Mouse (Mus musculus) spleen, embryonic (tissue): ENCODE measurements around the gene Npdc1.

Source experiments
- CTCF ChIA-PET: fragments of 350-600 bp; sonication (Branson Sonifier 250); formaldehyde crosslinking; loops from one replicate; lab custom pipeline; 2022; lab: Charles Lee

Npdc1 gene

GRCm38 (mm10) chr2:25394281-25395221 is 4.6 kb upstream of the Npdc1 start:
- CTCF ChIA-PET: no interaction called here

DNA sequence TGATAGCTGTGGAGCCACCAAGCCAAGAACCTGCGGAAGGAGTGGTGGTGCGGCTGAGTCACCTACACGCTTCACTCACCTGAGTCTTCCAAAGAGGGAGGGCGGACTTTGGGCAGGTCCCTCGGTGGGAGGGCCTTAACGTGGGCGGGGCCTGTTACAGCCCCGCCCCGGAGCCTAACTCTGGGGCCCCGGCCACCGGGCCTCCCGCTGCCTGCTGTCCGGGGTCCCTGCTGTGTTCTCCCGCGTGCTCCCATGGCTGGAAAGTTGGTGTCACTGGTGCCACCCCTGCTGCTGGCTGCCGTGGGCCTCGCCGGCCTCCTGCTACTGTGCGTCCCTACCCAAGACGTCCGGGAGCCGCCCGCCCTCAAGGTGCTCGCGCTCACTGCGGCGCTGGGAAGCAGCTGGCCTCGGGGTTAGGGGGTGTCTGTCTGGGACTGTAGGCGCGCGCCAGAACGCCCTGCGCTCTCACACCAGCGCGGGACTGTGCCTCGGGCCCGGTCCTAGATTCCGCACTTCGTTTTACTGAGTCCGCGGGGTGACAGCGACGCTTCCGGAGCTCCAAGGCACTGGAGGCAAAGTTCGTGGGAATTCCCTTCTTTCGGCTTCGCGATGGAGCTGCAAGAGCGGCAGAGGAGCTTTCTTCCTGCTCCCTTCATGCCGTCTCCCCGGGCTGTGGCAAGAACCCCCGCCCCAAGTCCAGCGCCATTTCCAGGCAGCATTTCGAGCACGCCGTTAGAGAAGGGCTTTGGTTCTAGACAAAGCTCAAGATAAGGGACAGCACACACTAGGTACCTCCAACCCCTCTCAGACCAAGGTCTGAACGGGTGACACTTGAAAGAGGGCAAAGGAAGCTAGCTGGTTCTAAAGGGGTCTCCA is 3.2 kb upstream of the Npdc1 start, which contains the start of gene Entpd2:
Gene Entpd2, plus strand, starts transcription at position 154 of the 876 bp plus-strand sequence.
- CTCF ChIA-PET: interaction anchor here (0.5 kb wide), 1 partner anchor 276 kb away, joined by 10 read pairs; no protein-coding TSS in a partner anchor

- CTCF ChIA-PET: interaction anchor here (0.5 kb wide), 2 partner anchors 29 to 277 kb away, joined by 3 to 10 read pairs; no protein-coding TSS in a partner anchor
Observed at GRCm38 (mm10) chr2:25396597-25396983, 2.6 kb upstream of the Npdc1 start.

- CTCF ChIA-PET: interaction anchor here (0.5 kb wide), 2 partner anchors 29 to 277 kb away, joined by 3 to 10 read pairs; no protein-coding TSS in a partner anchor
Observed at GRCm38 (mm10) chr2:25397010-25397409, 2.1 kb upstream of the Npdc1 start.

DNA sequence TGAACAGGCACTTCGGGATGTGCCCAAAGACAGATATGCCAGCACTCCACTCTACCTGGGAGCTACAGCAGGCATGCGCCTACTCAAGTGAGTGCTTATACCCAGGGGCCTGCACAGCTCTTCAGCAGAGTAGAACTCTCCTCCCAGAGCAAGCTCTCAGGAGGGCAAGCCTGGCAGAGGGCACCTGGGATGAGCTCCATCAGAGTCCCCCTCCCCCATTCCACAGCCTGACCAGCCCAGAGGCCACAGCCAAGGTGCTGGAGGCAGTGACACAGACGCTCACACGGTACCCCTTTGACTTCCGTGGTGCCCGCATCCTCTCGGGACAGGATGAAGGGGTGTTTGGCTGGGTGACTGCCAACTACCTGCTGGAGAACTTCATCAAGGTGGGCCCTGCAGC is 1.1 kb upstream of the Npdc1 start:
- CTCF ChIA-PET: no interaction called here

DNA sequence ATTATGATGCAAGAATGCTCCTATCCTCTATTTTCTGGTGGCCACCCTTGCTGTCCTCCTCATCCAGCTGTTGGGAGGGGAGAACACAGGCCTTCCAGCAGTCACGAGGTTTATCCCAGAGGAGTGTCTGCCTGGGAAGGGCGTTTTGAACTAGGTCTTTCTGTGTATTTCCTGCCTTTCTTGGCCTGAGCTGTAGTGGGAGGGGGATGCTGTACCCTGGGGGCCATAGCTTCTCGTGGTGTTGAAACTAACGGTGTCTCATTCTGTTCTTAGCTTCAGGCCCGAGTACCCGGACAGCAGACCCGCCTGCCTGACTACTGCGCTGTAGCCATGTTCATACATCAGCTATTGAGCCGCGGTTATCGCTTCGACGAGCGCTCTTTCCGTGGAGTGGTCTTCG is 1.1 kb downstream of the Npdc1 start:
- CTCF ChIA-PET: interaction anchor here (0.5 to 0.9 kb wide), 2 partner anchors 19 to 23 kb away, joined by 3 to 4 read pairs; no protein-coding TSS in a partner anchor

GRCm38 (mm10) chr2:25400764-25401163 is 1.6 kb downstream of the Npdc1 start:
- CTCF ChIA-PET: interaction anchor here (0.5 to 0.9 kb wide), 3 partner anchors 19 to 23 kb away, joined by 3 to 4 read pairs (median 3); partner anchors contain the start of gene Fut7

GRCm38 (mm10) chr2:25402377-25402971 is 3.3 kb downstream of the Npdc1 start:
- CTCF ChIA-PET: no interaction called here

- CTCF ChIA-PET: no interaction called here
Observed at GRCm38 (mm10) chr2:25402972-25403601, 3.9 kb downstream of the Npdc1 start.

GRCm38 (mm10) chr2:25403994-25404393 is 4.8 kb downstream of the Npdc1 start:
- CTCF ChIA-PET: no interaction called here

DNA sequence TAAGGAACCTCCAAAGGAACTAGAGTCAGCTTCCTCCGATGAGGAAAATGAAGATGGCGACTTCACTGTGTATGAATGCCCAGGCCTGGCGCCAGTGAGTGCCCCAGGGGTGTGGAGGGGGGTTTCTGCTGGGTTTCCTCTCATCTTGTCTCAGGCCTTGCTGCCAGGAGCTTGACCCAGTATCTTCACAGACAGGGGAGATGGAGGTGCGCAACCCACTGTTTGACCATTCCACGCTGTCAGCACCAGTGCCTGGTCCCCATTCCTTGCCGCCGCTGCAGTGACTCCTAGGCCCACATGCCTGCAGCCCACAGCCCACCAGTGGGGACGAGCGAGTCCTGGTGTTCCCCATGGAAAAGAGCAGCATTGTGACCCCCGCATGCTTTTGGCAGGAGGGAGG is 9.8 kb downstream of the Npdc1 start:
- CTCF ChIA-PET: no interaction called here

DNA sequence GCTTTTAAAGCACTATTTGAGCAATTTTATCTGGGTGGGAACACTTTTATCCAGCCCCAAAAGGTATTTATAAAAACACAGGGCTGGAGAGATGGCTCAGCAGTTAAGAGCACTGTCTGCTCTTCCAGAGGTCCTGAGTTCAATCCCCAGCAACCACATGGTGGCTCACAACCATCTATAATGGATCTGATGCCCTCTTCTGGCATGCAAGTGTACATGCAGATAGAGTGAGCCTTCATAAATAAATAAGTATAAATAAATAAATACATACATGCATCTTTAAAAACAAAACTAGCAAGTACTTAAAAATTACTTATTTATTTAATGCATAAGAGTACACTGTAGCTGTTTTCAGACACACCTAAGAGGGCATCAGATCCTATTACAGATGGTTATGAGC is 14.3 kb downstream of the Npdc1 start:
- CTCF ChIA-PET: interaction anchor here (0.6 kb wide), 1 partner anchor 1473 kb away, joined by 6 read pairs; no protein-coding TSS in a partner anchor

DNA sequence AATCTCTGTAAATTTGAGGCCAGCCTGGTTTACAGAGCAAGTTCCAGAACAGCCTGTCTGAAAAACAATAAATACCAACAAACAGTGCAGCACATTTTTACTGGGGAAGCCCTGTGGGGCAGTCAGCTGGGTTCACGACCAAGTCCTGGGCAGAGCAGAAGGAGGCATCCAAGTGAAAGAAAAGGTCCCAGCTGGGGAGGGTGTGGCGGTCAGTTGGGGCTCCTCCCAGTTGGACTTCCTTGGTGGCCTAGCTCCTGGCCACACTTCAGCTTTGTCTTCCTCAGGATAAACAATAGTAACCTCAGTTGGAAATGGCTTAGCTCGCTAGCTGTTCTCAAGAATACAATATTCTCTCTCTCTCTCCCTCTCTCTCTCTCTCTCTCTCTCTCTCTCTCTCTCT is 18.3 kb downstream of the Npdc1 start:
- CTCF ChIA-PET: interaction anchor here (0.6 kb wide), 1 partner anchor 37 kb away, joined by 3 read pairs; no protein-coding TSS in a partner anchor

DNA sequence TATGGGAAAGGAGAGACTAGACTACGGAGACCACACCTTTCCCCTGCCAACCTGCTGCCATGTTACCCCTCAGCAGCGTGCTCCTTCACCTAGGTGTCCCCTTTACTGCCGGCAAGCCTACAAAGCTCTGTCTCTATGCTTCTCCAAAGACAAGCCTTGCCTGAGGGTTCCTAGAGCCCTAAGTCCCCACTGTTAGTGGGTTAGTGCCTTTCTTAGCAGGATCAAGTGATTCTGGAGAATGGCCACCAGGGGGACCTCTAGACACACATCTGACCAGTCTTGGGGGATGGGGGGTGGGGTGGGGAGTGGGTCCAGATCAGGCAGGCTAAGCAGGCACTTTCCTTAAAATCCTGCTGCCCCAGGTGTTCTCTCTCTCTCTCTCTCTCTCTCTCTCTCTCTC is 22.7 kb downstream of the Npdc1 start:
- CTCF ChIA-PET: interaction anchor here (0.6 to 2.0 kb wide), 5 partner anchors 61 to 1137 kb away, joined by 3 to 6 read pairs (median 4); no protein-coding TSS in a partner anchor

DNA sequence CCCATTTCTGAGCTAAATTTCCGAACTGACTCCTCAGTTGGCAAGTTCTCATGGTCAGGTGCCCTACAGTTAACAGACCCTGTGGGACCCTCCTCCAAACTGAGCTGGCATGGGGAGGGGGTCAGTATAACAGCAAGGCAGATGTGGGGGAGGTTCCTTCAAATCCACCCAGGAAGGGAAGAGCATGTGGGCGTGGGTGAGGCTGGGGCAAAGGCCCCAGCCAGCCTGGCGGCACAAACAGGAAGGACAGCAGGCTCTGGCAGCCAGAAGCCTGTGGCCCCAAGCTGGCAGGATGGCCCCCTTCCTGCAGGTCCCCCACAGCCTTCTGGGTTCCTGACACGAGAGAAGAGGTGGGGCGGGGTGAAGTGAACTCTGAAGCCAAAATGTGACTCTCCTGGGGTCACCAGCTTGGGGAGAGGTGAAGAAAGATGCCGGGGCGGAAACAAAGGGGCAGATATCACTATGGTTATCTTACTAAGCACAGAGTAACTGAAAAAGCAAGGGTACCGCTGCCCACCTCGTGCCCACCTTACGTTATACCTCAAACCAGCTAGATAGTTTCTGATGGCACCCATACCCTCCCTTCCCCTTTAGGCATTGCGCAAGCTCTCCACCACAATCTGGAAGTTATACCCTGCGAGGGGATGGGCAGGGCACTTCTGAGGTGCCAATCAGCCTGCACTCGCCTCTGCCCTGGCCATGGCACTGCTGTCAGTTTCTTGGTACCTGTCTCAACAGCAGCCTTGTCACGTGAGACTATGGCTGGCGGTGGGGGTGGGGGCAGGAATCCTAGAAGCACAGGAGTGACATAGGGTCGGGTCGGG is 23.6 kb downstream of the Npdc1 start, which contains the start of gene Fut7:
Gene Fut7, plus strand, starts transcription at position 681 of the 824 bp plus-strand sequence.
- CTCF ChIA-PET: interaction anchor here (0.5 to 2.0 kb wide), 6 partner anchors 22 to 650 kb away, joined by 3 to 6 read pairs (median 4); partner anchors contain the start of gene Uap1l1

DNA sequence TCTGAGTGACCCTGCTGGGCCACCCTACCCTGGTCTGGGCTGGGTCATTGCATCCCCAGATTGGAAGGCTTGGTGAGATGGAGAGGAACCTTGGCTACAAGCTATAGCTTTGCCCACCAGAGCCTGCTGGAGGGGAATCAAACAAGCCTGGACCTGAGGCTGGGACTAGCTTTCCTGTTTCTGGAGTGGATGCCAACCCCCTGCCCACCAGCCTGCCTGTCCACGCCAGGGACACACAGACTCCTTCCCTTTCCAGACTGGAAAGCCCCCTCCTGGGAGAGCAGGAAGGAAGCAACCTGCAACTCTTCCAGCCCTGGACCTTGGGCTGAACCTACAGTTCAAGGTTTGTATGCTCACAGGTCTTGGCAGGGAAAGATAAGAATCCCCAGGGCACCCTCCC is 24.5 kb downstream of the Npdc1 start:
- CTCF ChIA-PET: interaction anchor here (0.6 to 2.0 kb wide), 3 partner anchors 46 to 59 kb away, joined by 3 to 6 read pairs (median 3); partner anchors contain the start of genes Ptgds and Uap1l1

DNA sequence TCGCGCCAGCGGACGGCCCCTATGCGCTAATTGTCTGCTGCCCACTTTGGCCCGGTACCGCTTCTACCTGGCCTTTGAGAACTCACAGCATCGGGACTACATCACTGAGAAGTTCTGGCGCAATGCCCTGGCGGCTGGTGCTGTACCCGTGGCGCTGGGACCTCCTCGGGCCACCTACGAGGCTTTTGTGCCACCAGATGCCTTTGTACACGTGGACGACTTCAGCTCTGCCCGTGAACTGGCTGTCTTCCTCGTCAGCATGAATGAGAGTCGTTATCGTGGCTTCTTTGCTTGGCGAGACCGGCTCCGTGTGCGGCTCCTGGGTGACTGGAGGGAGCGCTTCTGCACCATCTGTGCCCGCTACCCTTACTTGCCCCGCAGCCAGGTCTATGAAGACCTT is 26.3 kb downstream of the Npdc1 start:
- CTCF ChIA-PET: interaction anchor here (1.3 kb wide), 1 partner anchor 41 kb away, joined by 3 read pairs; no protein-coding TSS in a partner anchor

DNA sequence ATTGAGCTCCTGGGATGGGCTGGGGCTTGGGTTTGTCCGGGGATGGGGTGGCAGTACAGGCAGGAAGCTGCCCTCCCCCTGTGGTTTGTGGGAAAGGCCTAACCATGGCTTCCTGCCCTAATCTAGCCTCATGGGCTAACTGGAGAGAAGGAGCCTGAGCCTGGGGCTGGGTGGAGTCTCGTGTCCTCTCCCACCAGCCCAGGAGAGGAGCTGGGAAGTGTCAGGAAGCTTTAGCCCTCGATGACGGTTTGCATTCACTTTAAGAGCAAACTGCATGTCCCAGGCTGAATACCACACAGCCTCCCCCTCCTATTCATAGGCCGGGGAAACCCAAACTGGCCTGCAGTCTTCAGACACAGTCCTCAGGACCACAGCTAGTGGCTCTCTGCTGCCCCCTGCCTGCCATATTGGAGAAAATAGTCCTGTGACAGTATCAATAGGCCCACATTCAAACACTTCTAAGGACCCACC is 27.6 kb downstream of the Npdc1 start:
- CTCF ChIA-PET: interaction anchor here (0.7 kb wide), 1 partner anchor 21 kb away, joined by 4 read pairs; no protein-coding TSS in a partner anchor

GRCm38 (mm10) chr2:25427256-25427655 is 28.1 kb downstream of the Npdc1 start:
- CTCF ChIA-PET: interaction anchor here (0.7 kb wide), 1 partner anchor 22 kb away, joined by 4 read pairs; no protein-coding TSS in a partner anchor
